Mouse (Mus musculus): ENCODE data around the gene Maneal. TPM values are rescaled to one million over a fixed set of nuclear protein-coding genes. Genes with fewer than 3 reads are reported as not detected.

Gene Maneal
- polyA plus RNA-seq, 1 experiment from 2014 or later = 19.0 TPM

DNA sequence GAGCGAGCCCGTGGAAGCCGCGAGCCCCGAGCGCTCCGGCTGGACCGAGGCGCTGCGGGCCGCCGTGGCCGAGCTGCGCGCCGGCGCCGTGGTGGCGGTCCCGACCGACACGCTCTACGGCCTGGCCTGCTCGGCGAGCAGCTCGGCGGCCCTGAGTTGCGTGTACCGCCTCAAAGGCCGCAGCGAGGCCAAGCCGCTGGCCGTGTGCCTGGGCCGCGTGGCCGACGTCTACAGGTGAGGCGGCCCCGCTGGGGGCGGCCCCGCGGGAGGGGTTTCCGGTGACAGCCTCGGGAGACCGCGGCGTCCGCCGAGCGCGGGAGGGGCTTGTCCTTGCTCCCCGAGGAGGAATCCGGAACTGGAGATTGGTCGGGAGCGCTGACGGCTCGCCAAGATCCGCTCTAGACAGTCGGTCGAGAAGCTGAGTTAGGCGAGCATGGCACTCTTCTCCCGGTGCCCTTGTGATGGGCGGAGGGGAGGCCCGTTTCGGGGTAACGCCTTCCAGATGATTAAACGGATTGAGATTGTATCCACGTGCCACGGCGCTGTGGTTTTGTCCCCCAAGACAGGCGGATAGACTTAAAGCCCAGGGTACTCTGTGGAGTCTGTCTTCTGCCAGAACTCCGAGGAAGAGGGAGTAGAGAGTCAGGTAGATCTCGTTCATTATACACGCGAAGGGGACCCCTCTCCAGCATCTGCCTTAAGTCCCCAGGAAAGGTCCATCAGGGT, 10.9 kb downstream of the Maneal start, which contains the start of gene 1110065P20Rik:
Gene 1110065P20Rik (minus strand): TSS at position 264 of the 726 bp plus-strand sequence.
- H3K4me2 ChIP-seq (ENCODE audit: low read depth, low read length) = peak within 1 kb of the TSS; percentile 86
- no peaks in the 10 kb centered on the region for H3K9me3 ChIP-seq (ENCODE audit: control insufficient read depth, low read length)
- no peaks in the 10 kb centered on the region for H3K27me3 ChIP-seq (ENCODE audit: control insufficient read depth, insufficient read depth, low read length)
- peaks cover 28% of the 10 kb centered on the region for H3K4me1 ChIP-seq (ENCODE audit: control insufficient read depth, insufficient read depth, low read length)
- ATAC-seq (ENCODE audit: low read depth) = peak; percentile 47
- peaks cover 18% of the 10 kb centered on the region for H3K36me3 ChIP-seq (ENCODE audit: control insufficient read depth, insufficient read depth, low read length)
- WGBS = under 1% methylated on average over 74 of the region's 75 CpGs
- peak within 1 kb of the TSS; percentile 95 for H3K27ac ChIP-seq (ENCODE audit: low read depth, low read length)
- H3K9ac ChIP-seq (replicated peaks; ENCODE audit: low read depth, low read length) = peak within 1 kb of the TSS; percentile 86
- peak within 1 kb of the TSS; percentile 93 for H3K4me3 ChIP-seq (ENCODE audit: low read depth, low read length)

DNA sequence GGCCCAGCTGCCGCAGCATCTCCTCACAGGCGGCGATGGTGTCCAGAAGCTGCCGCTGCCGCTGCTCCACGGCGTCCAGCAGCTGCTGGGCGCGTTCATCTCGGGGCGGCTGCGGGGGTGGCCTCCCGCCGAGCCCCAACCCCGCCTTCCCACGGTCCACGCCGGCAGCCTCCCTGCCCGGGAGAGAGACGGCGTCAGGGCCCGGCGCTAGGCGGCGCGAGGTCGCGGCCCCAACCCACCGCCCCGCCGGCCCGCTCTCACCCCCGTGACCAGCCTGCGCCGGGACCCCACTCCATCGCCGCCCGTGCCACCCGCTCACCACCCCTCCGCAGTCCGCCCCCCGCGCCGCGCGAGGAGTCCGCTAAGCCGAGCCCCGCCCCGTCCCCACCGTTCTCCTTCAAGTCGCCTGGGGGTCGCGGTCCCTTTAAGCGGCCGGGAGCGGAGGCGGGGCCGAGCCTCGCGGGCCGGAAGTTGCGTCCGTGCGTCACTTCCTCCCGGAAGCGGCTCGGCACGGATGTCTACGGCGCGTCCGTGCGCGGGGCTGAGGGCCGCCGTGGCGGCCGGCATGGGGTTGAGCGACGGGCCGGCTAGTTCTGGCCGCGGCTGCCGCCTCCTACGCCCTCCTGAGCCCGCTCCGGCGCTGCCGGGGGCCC, 11.6 kb downstream of the Maneal start, which contains the start of gene Yrdc:
Gene Yrdc (plus strand): TSS at position 419 of the 653 bp plus-strand sequence.
- peaks cover 28% of the 10 kb centered on the region for H3K4me1 ChIP-seq (ENCODE audit: control insufficient read depth, insufficient read depth, low read length)
- H3K4me2 ChIP-seq (ENCODE audit: low read depth, low read length) = peak within 1 kb of the TSS; percentile 86
- H3K9me3 ChIP-seq (ENCODE audit: control insufficient read depth, low read length) = no peaks in the 10 kb centered on the region
- no peaks in the 10 kb centered on the region for H3K27me3 ChIP-seq (ENCODE audit: control insufficient read depth, insufficient read depth, low read length)
- H3K36me3 ChIP-seq (ENCODE audit: control insufficient read depth, insufficient read depth, low read length) = peaks cover 11% of the 10 kb centered on the region; the same call in 1 of the 2 replicates
- H3K4me3 ChIP-seq (ENCODE audit: low read depth, low read length) = peak within 1 kb of the TSS; percentile 93
- WGBS = 1% methylated on average over 52 of the region's 90 CpGs
- peak within 1 kb of the TSS; percentile 86 for H3K9ac ChIP-seq (replicated peaks; ENCODE audit: low read depth, low read length)
- peak; percentile 94 for ATAC-seq (ENCODE audit: low read depth)
- H3K27ac ChIP-seq (ENCODE audit: low read depth, low read length) = peak within 1 kb of the TSS; percentile 95

DNA sequence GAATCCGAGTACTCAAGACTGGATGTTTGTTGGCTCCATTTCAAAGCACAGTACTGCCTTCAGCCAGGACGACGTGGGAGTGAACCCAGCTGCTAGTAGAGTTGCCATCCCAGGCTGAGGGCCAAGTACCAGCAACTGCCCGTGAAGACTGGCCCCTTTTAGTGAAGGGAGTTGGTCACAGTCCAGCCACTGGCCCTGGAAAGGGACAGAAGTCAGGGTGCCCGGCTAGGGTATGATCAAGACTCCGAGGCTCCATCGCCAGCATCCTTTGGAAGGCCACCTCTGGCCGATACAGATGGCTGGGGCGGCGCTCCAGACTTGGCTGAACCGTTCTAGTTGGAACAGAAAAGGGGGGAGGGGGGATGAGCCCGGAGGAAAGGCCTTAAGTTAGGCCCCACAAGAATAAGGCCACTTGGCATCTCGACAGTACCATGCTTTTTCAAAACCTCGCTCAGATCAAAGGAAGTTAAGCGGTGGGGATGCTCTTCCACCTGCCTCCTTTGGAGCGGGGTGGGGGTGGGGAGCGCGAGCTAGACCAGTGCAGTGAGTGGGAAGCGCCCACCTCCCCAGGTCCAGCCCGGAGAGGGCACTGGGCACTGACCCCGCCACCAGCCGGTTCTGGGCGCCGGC, 12.2 kb downstream of the Maneal start:
- peaks cover 28% of the 10 kb centered on the region for H3K4me1 ChIP-seq (ENCODE audit: control insufficient read depth, insufficient read depth, low read length)
- no peaks in the 10 kb centered on the region for H3K9me3 ChIP-seq (ENCODE audit: control insufficient read depth, low read length)
- H3K4me2 ChIP-seq (ENCODE audit: low read depth, low read length) = peak overlapping the region; percentile 86
- peak overlapping the region; percentile 95 for H3K27ac ChIP-seq (ENCODE audit: low read depth, low read length)
- H3K9ac ChIP-seq (replicated peaks; ENCODE audit: low read depth, low read length) = peak overlapping the region; percentile 86
- no peaks in the 10 kb centered on the region for H3K27me3 ChIP-seq (ENCODE audit: control insufficient read depth, insufficient read depth, low read length)
- WGBS = 1% methylated on average over 24 of the region's 24 CpGs
- H3K36me3 ChIP-seq (ENCODE audit: control insufficient read depth, insufficient read depth, low read length) = peaks cover 7% of the 10 kb centered on the region; the same call in 1 of the 2 replicates
- peak; percentile 55 for ATAC-seq (ENCODE audit: low read depth)
- peak overlapping the region; percentile 93 for H3K4me3 ChIP-seq (ENCODE audit: low read depth, low read length)

DNA sequence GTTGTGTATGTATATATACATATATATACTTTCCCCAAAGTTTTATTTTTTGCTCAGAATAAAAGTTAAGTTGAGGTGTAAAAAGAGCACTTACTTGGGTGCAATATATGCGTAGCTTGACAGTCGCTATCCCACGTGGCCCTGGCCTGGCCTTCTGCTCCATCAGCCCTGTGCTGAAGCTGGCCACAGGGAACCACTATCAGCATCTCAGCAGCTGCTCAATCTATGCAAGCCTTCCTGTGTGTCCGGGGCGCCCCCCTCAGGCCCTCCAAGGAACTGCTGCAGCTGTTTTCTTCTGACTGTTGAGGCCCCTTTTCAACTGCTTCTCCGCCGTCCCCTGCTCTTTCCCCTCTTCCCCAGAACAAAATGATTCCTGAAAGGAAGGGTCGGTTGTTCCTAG, 14.4 kb downstream of the Maneal start:
- no peak for ATAC-seq (ENCODE audit: low read depth)
- no peak overlapping the region for H3K4me3 ChIP-seq (ENCODE audit: low read depth, low read length)
- H3K9me3 ChIP-seq (ENCODE audit: control insufficient read depth, low read length) = no peaks in the 10 kb centered on the region
- 5% methylated on average over 8 of the region's 8 CpGs for WGBS
- H3K27me3 ChIP-seq (ENCODE audit: control insufficient read depth, insufficient read depth, low read length) = no peaks in the 10 kb centered on the region
- no peak overlapping the region for H3K9ac ChIP-seq (replicated peaks; ENCODE audit: low read depth, low read length)
- H3K4me1 ChIP-seq (ENCODE audit: control insufficient read depth, insufficient read depth, low read length) = peaks cover 26% of the 10 kb centered on the region
- no peak overlapping the region for H3K27ac ChIP-seq (ENCODE audit: low read depth, low read length)
- no peak overlapping the region for H3K4me2 ChIP-seq (ENCODE audit: low read depth, low read length)
- H3K36me3 ChIP-seq (ENCODE audit: control insufficient read depth, insufficient read depth, low read length) = no peaks in the 10 kb centered on the region

DNA sequence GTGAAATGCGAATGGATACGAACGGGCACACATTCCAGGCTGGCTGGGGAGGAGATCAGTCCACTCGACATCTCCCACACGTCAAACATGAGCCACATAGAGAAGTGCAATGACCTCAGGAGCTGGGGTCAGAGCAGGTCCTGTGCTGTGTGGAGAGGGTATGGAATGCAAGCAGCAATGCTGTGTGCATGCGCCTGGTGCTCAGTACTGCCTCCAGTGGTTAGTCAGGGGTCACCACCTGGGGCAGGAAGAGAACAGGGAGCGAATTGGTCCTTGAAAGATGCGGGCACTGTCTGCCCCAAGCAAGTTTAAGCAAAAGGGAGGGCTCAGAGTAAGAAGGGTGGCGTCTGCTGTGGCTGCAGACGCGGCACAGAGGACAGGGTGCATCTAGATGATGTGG, 18.5 kb downstream of the Maneal start:
- peaks cover 5% of the 10 kb centered on the region; the same call in 1 of the 2 replicates for H3K36me3 ChIP-seq (ENCODE audit: control insufficient read depth, insufficient read depth, low read length)

DNA sequence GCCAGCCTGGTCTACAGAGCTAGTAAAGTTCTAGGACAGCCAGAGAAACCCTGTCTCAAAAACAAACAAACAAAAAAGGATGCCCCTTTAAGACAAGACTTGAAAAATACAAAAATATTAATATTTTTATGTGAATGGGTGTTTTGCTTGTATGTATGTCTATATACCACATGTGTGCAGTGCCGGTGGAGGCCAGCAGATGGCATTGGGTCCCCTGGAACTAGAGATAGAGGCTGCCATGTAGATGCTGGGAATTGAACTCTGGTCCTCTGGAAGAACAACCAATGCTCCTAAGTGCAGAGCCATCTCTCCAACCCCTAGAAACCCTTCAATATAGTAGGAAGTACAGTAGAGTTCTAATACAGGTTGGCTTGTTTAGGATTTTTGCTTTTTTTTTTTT, 21.0 kb downstream of the Maneal start:
- 100% methylated on average over 1 of the region's 1 CpGs for WGBS
- no peaks in the 10 kb centered on the region for H3K9me3 ChIP-seq (ENCODE audit: control insufficient read depth, low read length)
- no peak overlapping the region for H3K4me3 ChIP-seq (ENCODE audit: low read depth, low read length)
- no peaks in the 10 kb centered on the region for H3K27me3 ChIP-seq (ENCODE audit: control insufficient read depth, insufficient read depth, low read length)
- H3K4me1 ChIP-seq (ENCODE audit: control insufficient read depth, insufficient read depth, low read length) = no peaks in the 10 kb centered on the region
- H3K9ac ChIP-seq (replicated peaks; ENCODE audit: low read depth, low read length) = no peak overlapping the region
- no peak for ATAC-seq (ENCODE audit: low read depth)
- H3K27ac ChIP-seq (ENCODE audit: low read depth, low read length) = no peak overlapping the region
- H3K36me3 ChIP-seq (ENCODE audit: control insufficient read depth, insufficient read depth, low read length) = peaks cover 7% of the 10 kb centered on the region; the same call in 1 of the 2 replicates
- no peak overlapping the region for H3K4me2 ChIP-seq (ENCODE audit: low read depth, low read length)

More for the DNA sequence above, 18.5 kb downstream of the Maneal start:
- ATAC-seq (ENCODE audit: low read depth) = no peak
- no peaks in the 10 kb centered on the region for H3K9me3 ChIP-seq (ENCODE audit: control insufficient read depth, low read length)
- H3K4me1 ChIP-seq (ENCODE audit: control insufficient read depth, insufficient read depth, low read length) = peaks cover 13% of the 10 kb centered on the region; the same call in 1 of the 2 replicates
- no peaks in the 10 kb centered on the region for H3K27me3 ChIP-seq (ENCODE audit: control insufficient read depth, insufficient read depth, low read length)
- no peak overlapping the region for H3K9ac ChIP-seq (replicated peaks; ENCODE audit: low read depth, low read length)
- WGBS = 60% methylated on average over 11 of the region's 11 CpGs
- H3K4me3 ChIP-seq (ENCODE audit: low read depth, low read length) = no peak overlapping the region
- H3K27ac ChIP-seq (ENCODE audit: low read depth, low read length) = no peak overlapping the region
- H3K4me2 ChIP-seq (ENCODE audit: low read depth, low read length) = no peak overlapping the region

DNA sequence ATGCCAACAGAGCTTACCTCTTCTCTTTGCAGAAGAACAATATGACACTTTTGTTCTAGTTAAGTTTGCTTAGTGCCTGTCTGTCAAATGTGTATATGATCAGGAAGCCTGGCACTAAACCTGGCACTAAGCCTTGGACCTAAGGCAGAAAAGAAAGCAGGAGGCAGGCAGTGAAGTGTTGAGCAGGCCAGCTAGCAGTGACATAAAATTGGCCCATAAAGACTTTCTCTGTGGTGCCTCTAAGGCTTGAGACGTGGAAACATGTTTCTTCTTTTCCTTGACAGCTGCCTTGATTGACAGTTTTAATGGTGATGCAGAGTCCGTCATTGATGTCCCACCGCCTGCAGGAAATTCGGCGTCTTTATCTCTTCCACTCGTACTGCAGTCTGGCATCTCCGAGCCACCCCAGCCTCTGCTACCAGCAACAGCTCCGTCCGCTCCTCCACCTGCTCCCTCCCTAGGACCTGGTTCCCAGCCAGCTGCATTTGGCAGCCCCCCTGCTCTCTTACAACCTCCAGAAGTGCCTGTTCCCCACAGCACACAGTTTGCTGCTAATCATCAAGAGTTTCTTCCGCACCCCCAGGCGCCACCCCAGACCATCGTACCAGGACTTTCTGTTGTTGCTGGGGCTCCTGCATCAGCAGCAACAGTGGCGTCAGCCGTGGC, 23.8 kb downstream of the Maneal start:
- WGBS = 83% methylated on average over 14 of the region's 14 CpGs
- Histone ChIP-seq H3K9me3 (ENCODE audit: control insufficient read depth, low read length) (no peaks in the 10 kb centered on the region), H3K4me2 (ENCODE audit: low read depth, low read length) (no peak overlapping the region), H3K4me3 (ENCODE audit: low read depth, low read length) (no peak overlapping the region), H3K27ac (ENCODE audit: low read depth, low read length) (no peak overlapping the region), H3K27me3 (ENCODE audit: control insufficient read depth, insufficient read depth, low read length) (no peaks in the 10 kb centered on the region), H3K36me3 (ENCODE audit: control insufficient read depth, insufficient read depth, low read length) (peaks cover 8% of the 10 kb centered on the region; the same call in 1 of the 2 replicates), H3K4me1 (ENCODE audit: control insufficient read depth, insufficient read depth, low read length) (no peaks in the 10 kb centered on the region), H3K9ac (replicated peaks; ENCODE audit: low read depth, low read length) (no peak overlapping the region)
- no peak for ATAC-seq (ENCODE audit: low read depth)

DNA sequence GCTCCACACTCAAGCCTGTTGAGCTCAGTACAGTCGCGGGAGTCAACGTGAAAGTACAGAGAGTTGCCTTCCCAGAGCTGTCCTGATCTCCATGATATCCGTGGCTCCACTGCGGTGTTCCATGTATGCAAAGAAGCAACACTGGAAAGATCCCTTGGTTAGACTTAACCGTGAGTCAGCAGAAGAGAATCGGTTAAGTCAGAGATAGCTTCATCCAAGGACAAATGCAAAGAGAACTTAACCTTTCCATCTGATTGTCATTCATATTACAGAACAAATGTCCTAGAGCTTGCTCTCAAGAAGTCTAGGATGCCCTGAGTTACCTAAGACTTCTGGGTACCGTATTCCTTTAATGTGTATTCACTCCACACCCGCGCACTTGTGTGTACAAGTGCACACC, 29.2 kb downstream of the Maneal start:
- Histone ChIP-seq H3K4me2 (ENCODE audit: low read depth, low read length) (no peak overlapping the region), H3K27ac (ENCODE audit: low read depth, low read length) (no peak overlapping the region), H3K27me3 (ENCODE audit: control insufficient read depth, insufficient read depth, low read length) (no peaks in the 10 kb centered on the region), H3K9me3 (ENCODE audit: control insufficient read depth, low read length) (no peaks in the 10 kb centered on the region), H3K4me3 (ENCODE audit: low read depth, low read length) (no peak overlapping the region), H3K36me3 (ENCODE audit: control insufficient read depth, insufficient read depth, low read length) (peaks cover 11% of the 10 kb centered on the region; the same call in 1 of the 2 replicates), H3K9ac (replicated peaks; ENCODE audit: low read depth, low read length) (no peak overlapping the region), H3K4me1 (ENCODE audit: control insufficient read depth, insufficient read depth, low read length) (no peaks in the 10 kb centered on the region)
- 96% methylated on average over 10 of the region's 10 CpGs for WGBS
- no peak for ATAC-seq (ENCODE audit: low read depth)

Measured in neural tube, embryonic 14.5 days (tissue).